Mouse (Mus musculus) forebrain, embryonic 12.5 days (tissue): Measurements from ENCODE around the gene Zfp64. TPM values are rescaled to one million over a fixed set of nuclear protein-coding genes. Genes with fewer than 3 reads are reported as not detected.

Experiments
- ATAC-seq: fragments of 200-750 bp; cut with Nextera tagmentation; 2 replicates; pipeline ENCODE4 v1.8.0; 2017; ENCODE audit warnings: moderate TSS enrichment; ENCODE audit not compliant: low FRiP score
- H3K27ac ChIP-seq: fragments of 300-500 bp; sonication (generic); 2 replicates; pipeline ENCODE4 v1.5.1; 2016; ENCODE audit warnings: mild to moderate bottlenecking
- H3K27me3 ChIP-seq: fragments of 300-500 bp; sonication (generic); 2 replicates; pipeline ENCODE4 v1.6.1; 2016; ENCODE audit warnings: mild to moderate bottlenecking
- H3K36me3 ChIP-seq: fragments of 300-500 bp; sonication (generic); replicated peaks from 2 replicates; pipeline ENCODE4 v1.6.1; 2016; ENCODE audit warnings: mild to moderate bottlenecking
- H3K4me1 ChIP-seq: fragments of 300-500 bp; sonication (generic); 2 replicates; pipeline ENCODE4 v1.6.1; 2016
- H3K4me2 ChIP-seq: fragments of 300-500 bp; sonication (generic); 2 replicates; pipeline ENCODE4 v1.6.1; 2016; ENCODE audit warnings: mild to moderate bottlenecking, moderate library complexity
- H3K4me3 ChIP-seq: fragments of 300-500 bp; sonication (generic); replicated peaks from 2 replicates; pipeline ENCODE4 v1.5.1; 2016; ENCODE audit warnings: mild to moderate bottlenecking
- H3K9ac ChIP-seq: fragments of 300-500 bp; sonication (generic); 2 replicates; pipeline ENCODE4 v1.6.1; 2016; ENCODE audit warnings: mild to moderate bottlenecking
- H3K9me3 ChIP-seq: fragments of 300-500 bp; sonication (generic); 2 replicates; pipeline ENCODE4 v1.6.1; 2016
- WGBS: fragments of 180-500 bp; shearing (Covaris S2); methylation state at CpG from one replicate; pipeline ENCODE4 v1.1.7; 2016; 5-methylcytosine and 5-hydroxymethylcytosine counted together
- polyA plus RNA-seq: library from polyadenylated mRNA; unstranded; fragments of >200 nt; fragmentation: Nextera tagmentation; extraction: Ambion mirVana; gene quantifications from 2 replicates; pipeline ENCODE4 v1.2.1, GENCODE M21; 2016

The Zfp64 gene
- polyA plus RNA-seq, 1 experiment from 2014 or later: 35.5 TPM

DNA sequence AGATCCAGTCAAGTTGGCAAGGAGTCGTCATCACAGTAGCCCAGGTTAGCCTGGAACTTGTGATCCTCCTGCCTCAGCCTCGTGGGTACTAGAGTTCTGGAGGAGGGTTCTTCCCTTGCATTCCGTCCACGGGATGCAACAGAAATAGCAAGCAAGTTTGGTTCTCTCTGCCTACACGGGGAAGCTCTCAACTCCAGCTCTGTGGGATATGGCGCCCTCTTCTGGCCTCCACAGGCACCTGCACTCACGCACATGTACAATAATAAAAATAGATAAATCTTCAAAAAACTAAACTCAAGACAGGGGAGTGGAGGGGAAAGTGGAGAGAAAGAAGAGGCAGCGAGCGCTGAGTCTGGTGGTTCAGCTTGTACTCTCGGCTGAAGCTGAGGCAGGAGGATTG lies 75.8 kb downstream of the Zfp64 start:
- 87% methylated on average over 10 of the region's 10 CpGs for WGBS
- H3K27ac ChIP-seq: no peak overlapping the region
- no peaks in the 10 kb centered on the region for H3K36me3 ChIP-seq
- no peaks in the 10 kb centered on the region for H3K27me3 ChIP-seq
- no peak overlapping the region for H3K9ac ChIP-seq
- no peaks in the 10 kb centered on the region for H3K4me1 ChIP-seq
- no peak overlapping the region for H3K4me2 ChIP-seq
- no peaks in the 10 kb centered on the region for H3K9me3 ChIP-seq
- H3K4me3 ChIP-seq: no peak overlapping the region
- ATAC-seq: no peak

GRCm38 (mm10) chr2:168878708-168879107 lies 76.7 kb downstream of the Zfp64 start:
- Histone ChIP-seq H3K36me3 (no peaks in the 10 kb centered on the region), H3K27me3 (no peaks in the 10 kb centered on the region), H3K27ac (no peak overlapping the region), H3K4me1 (no peaks in the 10 kb centered on the region), H3K4me3 (no peak overlapping the region), H3K9ac (no peak overlapping the region), H3K4me2 (no peak overlapping the region), H3K9me3 (no peaks in the 10 kb centered on the region)
- WGBS: 86% methylated on average over 8 of the region's 8 CpGs
- no peak for ATAC-seq

- Histone ChIP-seq H3K36me3 (no peaks in the 10 kb centered on the region), H3K4me2 (no peak overlapping the region), H3K9ac (no peak overlapping the region), H3K4me1 (peaks cover 1% of the 10 kb centered on the region; the same call in 1 of the 2 replicates), H3K9me3 (no peaks in the 10 kb centered on the region), H3K27ac (no peak overlapping the region), H3K4me3 (no peak overlapping the region), H3K27me3 (no peaks in the 10 kb centered on the region)
- WGBS: 84% methylated on average over 4 of the region's 4 CpGs
- ATAC-seq: no peak
Observed at GRCm38 (mm10) chr2:168878158-168878557, 77.2 kb downstream of the Zfp64 start.

DNA sequence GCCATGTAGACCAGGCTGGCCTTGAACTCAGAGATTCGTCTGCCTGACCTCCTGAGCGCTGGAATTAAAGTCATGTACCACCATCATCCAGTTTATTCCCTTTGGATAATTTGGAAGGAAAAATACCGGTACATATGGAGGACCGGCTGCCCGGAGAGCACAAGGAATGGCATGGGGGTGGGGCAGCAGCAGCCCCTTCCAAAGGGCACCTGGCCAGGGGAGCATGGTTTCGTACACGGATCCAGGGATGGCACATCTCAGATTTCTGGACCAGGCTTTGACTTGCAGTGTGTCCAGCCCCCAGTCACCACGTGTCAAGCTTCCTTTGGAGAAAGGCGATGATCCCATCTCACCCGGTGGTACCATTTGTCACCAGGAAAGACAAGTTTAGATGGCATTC lies 78.8 kb downstream of the Zfp64 start:
- H3K4me3 ChIP-seq: no peak overlapping the region
- no peaks in the 10 kb centered on the region for H3K9me3 ChIP-seq
- no peak overlapping the region for H3K4me2 ChIP-seq
- 94% methylated on average over 10 of the region's 10 CpGs for WGBS
- no peak overlapping the region for H3K27ac ChIP-seq
- peaks cover 16% of the 10 kb centered on the region for H3K4me1 ChIP-seq
- ATAC-seq: no peak
- H3K27me3 ChIP-seq: no peaks in the 10 kb centered on the region
- no peak overlapping the region for H3K9ac ChIP-seq
- no peaks in the 10 kb centered on the region for H3K36me3 ChIP-seq

- Histone ChIP-seq H3K4me3 (no peak overlapping the region), H3K27ac (no peak overlapping the region), H3K36me3 (no peaks in the 10 kb centered on the region), H3K9ac (no peak overlapping the region), H3K27me3 (0 out of 2 replicates have a peak, but pooled peaks cover 9% of the 10 kb centered on the region), H3K9me3 (no peaks in the 10 kb centered on the region), H3K4me2 (no peak overlapping the region), H3K4me1 (peaks cover 17% of the 10 kb centered on the region)
- no peak for ATAC-seq
- 84% methylated on average over 6 of the region's 6 CpGs for WGBS
Observed at GRCm38 (mm10) chr2:168874498-168874897, 80.9 kb downstream of the Zfp64 start.

DNA sequence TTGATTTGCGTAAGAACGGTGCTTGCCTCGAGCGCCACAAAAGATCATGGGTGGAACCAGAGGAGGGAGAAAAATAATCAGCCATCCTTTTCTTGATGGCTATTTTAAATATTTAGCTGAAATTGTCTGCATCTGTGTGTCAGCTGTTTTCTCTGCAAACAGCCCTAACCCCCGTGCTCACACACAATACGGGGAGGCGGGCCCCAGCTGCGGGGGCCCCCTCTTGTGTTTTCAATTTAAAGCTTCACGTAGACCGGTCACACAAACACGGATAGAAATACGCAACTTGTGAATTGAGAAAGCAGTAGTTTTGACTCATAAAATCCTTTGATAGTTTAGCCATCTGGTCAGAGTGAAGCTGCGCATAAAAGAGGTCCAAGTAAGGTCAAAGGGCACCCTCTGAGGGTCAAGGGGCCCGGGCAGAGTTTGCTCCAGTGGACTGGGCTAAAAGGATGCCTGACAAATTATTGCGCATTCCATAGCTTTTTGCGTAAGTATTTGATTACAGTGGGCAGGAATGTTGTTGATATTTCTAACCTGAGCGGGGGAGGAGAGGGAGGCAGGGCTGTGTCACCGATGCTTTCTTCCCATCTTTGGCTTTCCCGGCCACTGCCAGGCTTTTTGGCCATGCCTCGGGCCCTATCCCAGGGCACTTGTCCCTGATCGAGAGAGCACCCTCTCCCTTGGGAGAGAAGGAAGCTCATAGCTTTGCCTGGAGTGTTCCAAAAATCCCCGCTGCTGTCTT lies 83.4 kb downstream of the Zfp64 start:
- Histone ChIP-seq H3K9me3 (no peaks in the 10 kb centered on the region), H3K4me3 (no peak overlapping the region), H3K27me3 (0 out of 2 replicates have a peak, but pooled peaks cover 9% of the 10 kb centered on the region), H3K36me3 (no peaks in the 10 kb centered on the region), H3K4me2 (peak overlapping the region; percentile 26), H3K27ac (no peak overlapping the region), H3K4me1 (peaks cover 17% of the 10 kb centered on the region), H3K9ac (no peak overlapping the region)
- WGBS: 19% methylated on average over 22 of the region's 22 CpGs
- ATAC-seq: no peak

DNA sequence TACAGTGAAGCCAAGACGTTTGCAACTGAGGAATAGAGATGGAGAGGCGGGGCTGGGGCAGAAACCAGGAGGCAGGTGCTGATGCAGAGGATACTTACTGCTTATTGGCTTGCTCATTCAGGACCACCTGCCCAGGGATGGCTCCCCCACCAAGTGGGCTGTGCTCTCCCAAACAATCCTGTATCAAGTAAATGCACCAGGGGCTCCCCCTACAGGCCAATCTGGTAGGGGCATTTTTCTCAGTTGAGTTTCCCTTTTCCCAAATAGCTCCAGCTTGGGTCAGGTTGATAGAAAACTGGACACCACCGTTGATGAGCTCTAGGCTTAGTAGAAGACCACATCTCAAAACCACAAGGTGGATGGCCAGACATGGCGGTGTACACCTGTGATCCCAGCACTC lies 84.9 kb downstream of the Zfp64 start:
- H3K36me3 ChIP-seq: no peaks in the 10 kb centered on the region
- ATAC-seq: no peak
- peaks cover 17% of the 10 kb centered on the region for H3K4me1 ChIP-seq
- no peak overlapping the region for H3K27ac ChIP-seq
- no peak overlapping the region for H3K9ac ChIP-seq
- H3K9me3 ChIP-seq: no peaks in the 10 kb centered on the region
- H3K4me2 ChIP-seq: no peak overlapping the region
- 0 out of 2 replicates have a peak, but pooled peaks cover 9% of the 10 kb centered on the region for H3K27me3 ChIP-seq
- WGBS: 63% methylated on average over 4 of the region's 4 CpGs
- no peak overlapping the region for H3K4me3 ChIP-seq

GRCm38 (mm10) chr2:168866942-168867341 lies 88.4 kb downstream of the Zfp64 start:
- WGBS: 87% methylated on average over 8 of the region's 8 CpGs
- ATAC-seq: no peak
- H3K27ac ChIP-seq: no peak overlapping the region
- H3K27me3 ChIP-seq: 0 out of 2 replicates have a peak, but pooled peaks cover 9% of the 10 kb centered on the region
- H3K36me3 ChIP-seq: no peaks in the 10 kb centered on the region
- H3K4me3 ChIP-seq: no peak overlapping the region
- no peak overlapping the region for H3K9ac ChIP-seq
- H3K4me1 ChIP-seq: peaks cover 4% of the 10 kb centered on the region
- H3K9me3 ChIP-seq: no peaks in the 10 kb centered on the region
- no peak overlapping the region for H3K4me2 ChIP-seq

GRCm38 (mm10) chr2:168866436-168866835 lies 89.0 kb downstream of the Zfp64 start:
- H3K9ac ChIP-seq: no peak overlapping the region

DNA sequence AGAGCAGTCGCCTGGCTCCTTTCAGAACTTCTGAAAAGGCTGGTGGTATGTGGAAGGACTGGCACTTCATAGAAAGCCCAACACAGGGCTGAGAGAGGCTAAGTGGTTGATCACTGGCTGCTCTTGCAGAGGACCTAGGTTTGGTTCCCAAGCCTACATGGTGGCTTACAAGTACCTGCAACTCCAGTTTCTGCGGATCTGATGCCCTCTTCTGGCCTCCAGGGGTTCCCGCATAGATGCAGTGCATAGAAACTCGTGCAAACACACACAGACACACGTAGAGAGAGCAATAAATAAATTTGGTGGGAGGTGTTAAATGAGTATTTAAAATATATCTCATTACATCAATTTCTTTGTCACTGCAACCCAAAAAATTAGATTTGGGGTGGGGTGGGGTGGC lies 90.5 kb downstream of the Zfp64 start:
- H3K27ac ChIP-seq: no peak overlapping the region

More at GRCm38 (mm10) chr2:168866436-168866835, 89.0 kb downstream of the Zfp64 start:
- Histone ChIP-seq H3K27me3 (0 out of 2 replicates have a peak, but pooled peaks cover 9% of the 10 kb centered on the region), H3K27ac (no peak overlapping the region), H3K4me1 (peaks cover 2% of the 10 kb centered on the region; the same call in 1 of the 2 replicates), H3K4me2 (no peak overlapping the region), H3K36me3 (no peaks in the 10 kb centered on the region), H3K4me3 (no peak overlapping the region), H3K9me3 (no peaks in the 10 kb centered on the region)
- WGBS: 80% methylated on average over 10 of the region's 10 CpGs
- ATAC-seq: no peak

DNA sequence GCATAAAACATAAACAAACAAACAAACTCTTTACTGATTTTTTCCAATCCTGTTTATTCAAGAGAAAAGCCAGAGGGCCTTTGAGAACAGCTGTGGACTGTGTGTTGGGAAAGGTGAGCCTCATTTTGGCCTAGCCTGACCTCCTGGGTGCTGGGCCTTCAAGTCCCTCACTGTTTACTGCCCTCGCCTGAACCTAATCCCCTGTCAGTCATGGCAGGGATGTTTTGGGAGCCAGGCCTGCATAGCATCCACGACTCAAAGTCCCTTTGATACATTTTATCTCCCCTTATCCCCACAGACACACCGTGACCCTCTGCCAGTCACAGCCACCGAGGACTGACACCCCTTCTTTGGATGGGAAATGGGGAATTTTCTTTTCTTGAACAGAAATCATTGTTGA lies 92.7 kb downstream of the Zfp64 start:
- Histone ChIP-seq H3K4me2 (no peak overlapping the region), H3K9me3 (no peaks in the 10 kb centered on the region), H3K27ac (no peak overlapping the region), H3K27me3 (peaks cover 5% of the 10 kb centered on the region; the same call in 1 of the 2 replicates), H3K4me3 (no peak overlapping the region), H3K9ac (no peak overlapping the region), H3K4me1 (peaks cover 20% of the 10 kb centered on the region), H3K36me3 (no peaks in the 10 kb centered on the region)
- 15% methylated on average over 4 of the region's 4 CpGs for WGBS
- no peak for ATAC-seq

More for the DNA sequence above, 90.5 kb downstream of the Zfp64 start:
- H3K27me3 ChIP-seq: no peaks in the 10 kb centered on the region
- H3K4me2 ChIP-seq: no peak overlapping the region
- H3K36me3 ChIP-seq: no peaks in the 10 kb centered on the region
- 85% methylated on average over 5 of the region's 5 CpGs for WGBS
- peaks cover 15% of the 10 kb centered on the region for H3K4me1 ChIP-seq
- H3K9me3 ChIP-seq: no peaks in the 10 kb centered on the region
- no peak overlapping the region for H3K9ac ChIP-seq
- no peak for ATAC-seq
- no peak overlapping the region for H3K4me3 ChIP-seq

GRCm38 (mm10) chr2:168860922-168861740 lies 94.3 kb downstream of the Zfp64 start:
- 29% methylated on average over 24 of the region's 24 CpGs for WGBS
- H3K9me3 ChIP-seq: no peaks in the 10 kb centered on the region
- no peak overlapping the region for H3K4me3 ChIP-seq
- ATAC-seq: 0 out of 2 replicates have a peak, but pooled peaks have one; percentile 30
- H3K36me3 ChIP-seq: no peaks in the 10 kb centered on the region
- H3K9ac ChIP-seq: no peak overlapping the region
- H3K27me3 ChIP-seq: peaks cover 10% of the 10 kb centered on the region; the same call in 1 of the 2 replicates
- peak overlapping the region; percentile 5; the same call in 1 of the 2 replicates for H3K4me2 ChIP-seq
- H3K4me1 ChIP-seq: peaks cover 20% of the 10 kb centered on the region
- 0 out of 2 replicates have a peak overlapping the region, but pooled peaks have one; percentile 25 for H3K27ac ChIP-seq
